Mouse (Mus musculus) lung, adult 2 months (tissue): ENCODE measurements around the gene Ephb1. TPM values are rescaled to one million over a fixed set of nuclear protein-coding genes. Genes with fewer than 3 reads are reported as not detected.

Experiments
- DNase-seq: peaks from one replicate; pipeline ENCODE4 v3.0.0; 2022
- H3K4me1 ChIP-seq: fragments of 200-500 bp; 2 replicates; pipeline ENCODE4 v1.6.1; 2011; ENCODE audit warnings: low read length; ENCODE audit not compliant: control insufficient read depth, insufficient read depth
- H3K4me3 ChIP-seq: fragments of 200-500 bp; replicated peaks from 2 replicates; pipeline ENCODE3; 2011; ENCODE audit warnings: low read depth, mild to moderate bottlenecking, control low read depth, low read length; ENCODE audit errors: extremely low read depth
- CTCF ChIP-seq: fragments of 200-500 bp; IDR thresholded peaks from 2 replicates; pipeline ENCODE4 v1.5.1; 2011; ENCODE audit warnings: mild to moderate bottlenecking, low read length, control low read depth; ENCODE audit not compliant: insufficient read depth
- POLR2A ChIP-seq: fragments of 200-500 bp; IDR thresholded peaks from 2 replicates; pipeline ENCODE4 v1.6.1; 2011; ENCODE audit warnings: low read depth, mild to moderate bottlenecking, control low read depth, low read length, borderline replicate concordance; ENCODE audit errors: extremely low read depth
- WGBS: fragments of 180-500 bp; shearing (Covaris S2); methylation state at CpG from one replicate; pipeline ENCODE4 v1.1.7; 2018; 5-methylcytosine and 5-hydroxymethylcytosine counted together
- polyA plus RNA-seq: library from polyadenylated mRNA; depleted of rRNA; stranded (reverse); fragments of >200 nt; gene quantifications from 2 replicates; pipeline ENCODE4 v1.2.3, GENCODE M21; 2012; rRNA removed

Ephb1 gene
- polyA plus RNA-seq, 1 experiment = 1.1 TPM

GRCm38 (mm10) chr9:101877109-101877987, 477.1 kb downstream of the Ephb1 start:
- no peak overlapping the region for H3K4me3 ChIP-seq
- WGBS = 70% methylated on average over 11 of the region's 11 CpGs
- no peak for DNase-seq
- no peaks in the 10 kb centered on the region for H3K4me1 ChIP-seq
- TF ChIP-seq CTCF (no peak), POLR2A (no peak)

GRCm38 (mm10) chr9:101875306-101875705, 479.2 kb downstream of the Ephb1 start:
- Histone ChIP-seq H3K4me1 (no peaks in the 10 kb centered on the region), H3K4me3 (no peak overlapping the region)
- no peak for DNase-seq
- WGBS = 58% methylated on average over 1 of the region's 1 CpGs
- TF ChIP-seq POLR2A (no peak), CTCF (no peak)

Other genes starting within 250 kb of the Ephb1 start
- gene Ky, start 151.1 kb upstream of the Ephb1 start, polyA plus RNA-seq = 1.9 and 2.9 TPM in 2 replicates